Mouse (Mus musculus) testis, adult 2 months (tissue): ENCODE data around the gene Lrrtm4.

Experiments used
- CTCF ChIP-seq: fragments of 200-500 bp; IDR thresholded peaks from 2 replicates; pipeline ENCODE4 v1.5.1; 2012; ENCODE audit warnings: low read depth, mild to moderate bottlenecking, inconsistent platforms, low read length, moderate library complexity; ENCODE audit not compliant: control insufficient read depth, insufficient read depth, insufficient replicate concordance
- POLR2A ChIP-seq: fragments of 200-500 bp; IDR thresholded peaks from 2 replicates; pipeline ENCODE4 v1.6.1; 2012; ENCODE audit warnings: low read depth, mild to moderate bottlenecking, inconsistent platforms, low read length, moderate library complexity; ENCODE audit not compliant: control insufficient read depth

DNA sequence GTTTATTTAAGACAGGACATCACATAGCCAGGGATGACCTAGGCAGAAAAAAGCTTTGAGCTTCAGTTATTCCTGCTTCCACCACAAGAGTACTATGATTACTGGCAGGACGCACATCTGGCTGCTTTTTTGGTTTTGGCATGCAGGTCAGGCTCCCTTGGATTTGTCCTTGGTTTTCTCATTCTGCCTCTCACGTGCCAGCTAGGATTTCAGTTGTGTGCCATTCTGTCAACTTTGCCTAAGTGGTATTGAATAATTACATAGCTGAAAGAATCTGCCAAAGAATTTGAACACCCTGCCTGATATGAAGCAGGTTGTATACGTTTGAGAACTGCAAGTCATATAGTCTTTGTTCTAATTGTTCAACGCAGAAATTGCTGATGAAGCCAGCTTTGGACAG lies 451.9 kb downstream of the Lrrtm4 start:
- TF ChIP-seq POLR2A = no peak
- TF ChIP-seq CTCF = no peak
